Mouse (Mus musculus) C2C12 (cell line): ENCODE measurements around the gene Ttc36. TPM values are rescaled to one million over a fixed set of nuclear protein-coding genes. Genes with fewer than 3 reads are reported as not detected.

Source experiments
- H3K27me3 ChIP-seq: one replicate; pipeline ENCODE4 v1.6.1; 2011; ENCODE audit not compliant: control insufficient read depth, insufficient read depth, insufficient read length
- H3K36me3 ChIP-seq: one replicate; pipeline ENCODE4 v1.6.1; 2011; ENCODE audit not compliant: control insufficient read depth, insufficient read depth
- H3K4me3 ChIP-seq: one replicate; pipeline ENCODE4 v1.5.1; 2011; ENCODE audit warnings: mild to moderate bottlenecking, control low read depth; ENCODE audit not compliant: poor library complexity, insufficient read depth, severe bottlenecking
- H3K79me2 ChIP-seq: one replicate; pipeline ENCODE4 v1.6.1; 2011; ENCODE audit not compliant: control insufficient read depth, insufficient read depth
- H3K79me3 ChIP-seq: one replicate; pipeline ENCODE4 v1.6.1; 2011; ENCODE audit warnings: low read depth, control low read depth
- H3ac ChIP-seq: one replicate; pipeline ENCODE3; 2011; ENCODE audit warnings: low read depth; ENCODE audit not compliant: control insufficient read depth, insufficient read length
- CEBPB ChIP-seq: IDR thresholded peaks from one replicate; pipeline ENCODE4 v1.6.1; 2011; ENCODE audit warnings: low read depth, mild to moderate bottlenecking, control low read depth, moderate library complexity
- CTCF ChIP-seq: IDR thresholded peaks from one replicate; pipeline ENCODE4 v1.5.1; 2011; ENCODE audit not compliant: control insufficient read depth, insufficient read depth, insufficient read length
- FOSL1 ChIP-seq: IDR thresholded peaks from one replicate; pipeline ENCODE4 v1.8.0; 2011; ENCODE audit warnings: mild to moderate bottlenecking, low read length; ENCODE audit not compliant: poor library complexity, insufficient read depth, severe bottlenecking
- MAX ChIP-seq: IDR thresholded peaks from one replicate; pipeline ENCODE4 v1.6.1; 2011; ENCODE audit warnings: mild to moderate bottlenecking, control low read depth
- MYOD1 ChIP-seq: IDR thresholded peaks from one replicate; pipeline ENCODE4 v1.6.1; 2011; ENCODE audit warnings: low read depth; ENCODE audit not compliant: control insufficient read depth, insufficient read length
- MYOG ChIP-seq: IDR thresholded peaks from one replicate; pipeline ENCODE4 v1.6.1; 2011; ENCODE audit not compliant: control insufficient read depth, insufficient read length; ENCODE audit errors: extremely low read depth
- USF1 ChIP-seq: IDR thresholded peaks from one replicate; pipeline ENCODE4 v1.6.1; 2011; ENCODE audit warnings: low read depth, mild to moderate bottlenecking, control low read depth, moderate library complexity
- polyA plus RNA-seq: library from polyadenylated mRNA; unstranded; fragments of >200 nt; fragmentation: generic; extraction: Trizol; gene quantifications from one replicate; pipeline ENCODE4 v1.2.1, GENCODE M21; 2012; ENCODE audit warnings: missing spikeins

Gene Ttc36
- polyA plus RNA-seq, 1 experiment: not detected

DNA sequence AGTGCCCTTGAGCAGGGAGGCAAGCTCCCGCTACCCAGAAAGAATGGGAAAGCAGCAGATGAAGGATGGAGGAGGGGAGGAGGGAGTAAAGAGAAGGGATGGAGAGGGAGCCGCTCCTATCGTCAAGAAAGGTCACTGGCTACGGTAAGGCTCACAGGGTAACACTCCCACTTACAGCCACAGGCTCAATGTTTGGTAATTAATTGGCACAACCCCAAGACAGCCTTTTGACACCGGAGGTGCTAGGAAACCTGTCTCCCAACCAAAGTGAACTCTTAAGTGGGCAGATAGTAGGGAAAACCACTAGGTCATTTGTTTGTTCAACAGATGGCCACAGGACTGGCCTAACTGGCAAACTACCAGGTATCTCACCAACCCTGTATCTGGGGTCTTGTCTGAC lies 4.3 kb upstream of the Ttc36 start:
- Histone ChIP-seq H3K79me2 (no peaks in the 10 kb centered on the region), H3K27me3 (no peaks in the 10 kb centered on the region), H3K79me3 (no peaks in the 10 kb centered on the region), H3K4me3 (no peak overlapping the region), H3ac (no peak overlapping the region), H3K36me3 (peaks cover 72% of the 10 kb centered on the region)
- TF ChIP-seq MYOD1 (no peak), FOSL1 (no peak), CTCF (no peak), CEBPB (no peak), MAX (no peak), MYOG (no peak), USF1 (no peak)

DNA sequence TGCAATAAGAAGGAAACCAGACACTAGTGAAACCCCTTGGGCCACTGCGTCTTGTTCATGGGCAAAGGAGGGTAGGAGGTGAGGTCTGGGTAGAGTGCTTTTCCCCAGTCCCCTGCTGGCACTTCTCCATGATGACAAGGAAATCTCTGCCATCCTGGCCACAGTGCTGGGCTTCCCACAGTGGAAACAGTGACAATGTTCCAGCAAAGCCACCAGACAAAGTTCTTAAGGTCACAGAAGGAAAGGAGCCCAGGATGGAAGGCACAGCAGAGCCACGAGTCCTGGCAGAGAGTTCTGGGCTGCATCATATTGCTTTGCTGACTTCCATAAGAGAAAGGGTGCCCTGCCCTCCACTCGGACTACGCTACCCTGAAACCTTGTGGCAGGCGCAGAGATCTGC lies 2.7 kb upstream of the Ttc36 start:
- no peaks in the 10 kb centered on the region for H3K27me3 ChIP-seq
- no peak overlapping the region for H3ac ChIP-seq
- TF ChIP-seq MYOD1 (no peak), USF1 (no peak), CTCF (no peak), MYOG (no peak)
- no peaks in the 10 kb centered on the region for H3K79me2 ChIP-seq
- H3K4me3 ChIP-seq: no peak overlapping the region
- H3K36me3 ChIP-seq: peaks cover 58% of the 10 kb centered on the region
- no peaks in the 10 kb centered on the region for H3K79me3 ChIP-seq

DNA sequence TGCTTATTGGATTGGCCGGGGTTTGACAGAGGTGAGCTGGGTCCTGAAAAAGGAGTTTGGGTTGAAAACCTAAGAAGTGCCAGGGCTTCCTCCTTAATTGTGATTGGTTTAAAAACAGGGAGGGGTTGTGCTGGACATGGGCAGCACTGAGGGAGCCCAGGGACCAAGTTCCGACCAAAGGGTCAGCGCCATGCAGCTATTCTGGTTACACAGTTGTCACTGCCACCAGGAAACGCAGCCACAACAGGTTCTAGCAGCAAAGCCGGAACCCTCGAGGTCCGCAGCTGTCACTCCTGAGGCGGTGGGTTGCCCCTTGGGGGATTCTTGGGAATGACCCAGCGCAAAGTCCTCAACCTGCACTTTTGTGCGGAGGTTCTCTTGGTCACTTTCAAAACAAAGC lies 1.8 kb upstream of the Ttc36 start:
- Histone ChIP-seq H3K27me3 (no peaks in the 10 kb centered on the region), H3K79me2 (no peaks in the 10 kb centered on the region), H3K79me3 (no peaks in the 10 kb centered on the region), H3ac (no peak overlapping the region), H3K36me3 (peaks cover 49% of the 10 kb centered on the region), H3K4me3 (no peak overlapping the region)
- TF ChIP-seq CEBPB (no peak), USF1 (no peak), MYOG (no peak), FOSL1 (no peak), CTCF (no peak), MYOD1 (no peak), MAX (no peak)

DNA sequence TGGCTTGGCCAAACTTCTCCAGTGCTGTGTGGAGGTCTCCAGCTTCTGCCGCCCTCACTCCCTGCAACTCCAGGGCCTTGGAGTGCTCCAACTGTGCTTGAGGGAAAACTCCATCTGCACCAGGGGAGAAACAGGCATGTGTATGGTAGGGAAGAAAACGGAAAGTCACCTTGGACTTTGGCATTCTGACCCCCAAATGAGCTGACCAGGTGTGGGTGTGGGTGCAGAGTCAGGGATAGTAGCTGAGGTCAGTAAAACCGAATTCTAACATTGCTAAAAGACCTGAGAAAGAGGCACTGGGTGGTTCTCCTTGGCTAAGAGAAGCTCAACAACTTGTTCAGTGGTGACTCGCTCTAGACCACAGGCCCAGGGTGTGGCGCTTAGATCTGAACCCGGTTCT lies 1.2 kb downstream of the Ttc36 start:
- Histone ChIP-seq H3K27me3 (no peaks in the 10 kb centered on the region), H3ac (no peak overlapping the region), H3K4me3 (no peak overlapping the region), H3K79me2 (no peaks in the 10 kb centered on the region), H3K79me3 (no peaks in the 10 kb centered on the region), H3K36me3 (peaks cover 19% of the 10 kb centered on the region)
- TF ChIP-seq MAX (no peak), MYOD1 (no peak), USF1 (no peak), MYOG (no peak), FOSL1 (no peak), CEBPB (no peak), CTCF (no peak)

DNA sequence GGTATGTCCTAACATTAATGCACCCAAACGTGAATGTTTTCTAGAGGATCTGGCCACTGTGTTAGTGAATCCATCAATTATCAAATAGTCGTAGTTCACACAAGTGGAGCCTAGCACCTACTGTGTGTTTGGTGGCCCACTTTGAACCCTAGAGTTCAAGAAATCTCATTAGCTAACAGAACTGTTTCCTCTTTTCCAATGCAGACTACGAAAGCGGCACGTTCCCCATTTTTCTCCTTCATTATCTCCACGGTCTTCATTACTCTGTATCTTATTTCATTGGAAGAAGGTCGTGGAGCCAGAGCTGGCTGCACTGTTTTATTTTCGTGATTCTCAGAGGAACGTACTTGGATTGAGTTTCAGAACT lies 2.9 kb downstream of the Ttc36 start:
- TF ChIP-seq FOSL1: no peak
- TF ChIP-seq MYOG: no peak
- TF ChIP-seq CTCF: no peak
- TF ChIP-seq USF1: no peak
- no peak for TF ChIP-seq CEBPB
- TF ChIP-seq MAX: no peak
- no peak for TF ChIP-seq MYOD1
- no peaks in the 10 kb centered on the region for H3K27me3 ChIP-seq
- H3ac ChIP-seq: no peak overlapping the region
- peaks cover 5% of the 10 kb centered on the region for H3K36me3 ChIP-seq
- H3K79me2 ChIP-seq: no peaks in the 10 kb centered on the region
- H3K79me3 ChIP-seq: no peaks in the 10 kb centered on the region
- H3K4me3 ChIP-seq: no peak overlapping the region

DNA sequence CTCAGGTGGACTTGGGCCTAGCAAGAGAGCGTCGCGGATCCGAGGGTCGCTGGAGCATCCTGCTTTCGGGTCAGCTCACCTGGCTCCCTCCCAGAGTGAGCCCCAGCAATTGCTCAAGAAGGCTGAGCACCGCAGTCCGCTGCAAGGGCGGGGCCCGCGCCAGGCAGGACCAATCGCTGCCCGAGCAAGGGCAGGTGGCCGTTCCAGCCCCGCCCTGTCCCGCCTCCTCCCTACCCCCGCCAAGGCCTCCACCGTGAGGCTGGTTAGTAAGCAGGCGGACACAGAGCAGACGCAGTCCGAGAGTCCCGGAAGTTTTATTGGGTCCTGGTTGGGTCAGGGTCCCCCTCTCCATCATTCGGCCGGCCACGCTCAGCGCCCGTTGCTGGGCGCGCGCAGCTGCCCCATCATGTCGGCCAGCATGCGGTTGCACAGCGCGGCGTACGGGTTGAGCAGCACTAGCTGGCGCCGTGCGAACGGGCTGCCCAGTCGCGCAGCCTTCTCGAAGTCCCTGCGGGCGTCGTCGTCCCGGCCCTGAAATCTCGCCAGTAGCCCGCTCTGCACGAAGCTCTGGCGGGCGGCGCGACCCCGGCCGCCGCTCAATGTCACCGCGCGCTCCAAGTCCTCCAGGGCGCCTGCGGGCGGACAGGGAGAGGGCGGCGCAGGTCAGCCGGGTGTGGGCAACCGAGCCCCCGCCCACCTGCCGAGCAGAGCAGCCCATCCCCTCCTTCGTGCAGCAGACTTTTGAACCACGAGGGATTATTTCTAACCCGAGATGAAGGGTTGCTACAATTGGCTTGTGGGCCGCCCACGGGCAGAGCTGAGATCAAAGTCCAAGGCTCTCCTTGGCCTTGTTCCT lies 3.5 kb downstream of the Ttc36 start, which contains the start of gene Tmem25:
TSS of gene Tmem25 (minus strand) at position 206 of the 856 bp plus-strand sequence.
- H3ac ChIP-seq: peak within 1 kb of the TSS; percentile 43
- TF ChIP-seq CTCF (no peak), MYOD1 (no peak), CEBPB (peak; percentile 25)
- H3K79me2 ChIP-seq: no peaks in the 10 kb centered on the region
- H3K36me3 ChIP-seq: no peaks in the 10 kb centered on the region
- H3K27me3 ChIP-seq: no peaks in the 10 kb centered on the region
- peak within 1 kb of the TSS; percentile 25 for H3K4me3 ChIP-seq
- no peaks in the 10 kb centered on the region for H3K79me3 ChIP-seq
